Mouse (Mus musculus) urinary bladder, adult 18-20 months (tissue): ENCODE data around the gene Tmem63b.

ENCODE experiments used
- DNase-seq, 2 experiments: peaks; one replicate each; pipeline ENCODE4 v3.0.0; 2022; ENCODE audit warnings: low spot score in 2 of 2, mixed read lengths in 2 of 2

Gene Tmem63b

DNA sequence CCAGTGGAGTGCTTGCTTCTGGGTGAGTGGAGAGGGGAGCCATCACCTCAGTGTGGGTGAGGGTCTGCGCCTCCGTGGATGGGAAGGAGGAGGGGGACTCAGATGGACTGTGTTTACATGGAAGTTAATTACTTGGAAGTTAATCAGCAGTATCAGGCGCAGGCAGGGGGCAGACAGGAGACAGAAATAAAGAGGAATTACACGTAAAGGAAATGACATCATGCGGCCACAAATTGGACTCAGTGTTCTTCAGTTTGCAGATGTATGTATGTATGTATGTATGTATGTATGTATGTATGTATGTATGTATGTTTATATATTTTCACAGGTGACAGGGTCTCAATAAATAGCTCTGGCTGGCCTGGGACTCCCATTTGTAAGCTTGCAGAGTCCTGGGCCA lies 20.1 kb upstream of the Tmem63b start:
- DNase-seq = no peak

- DNase-seq = no peak
These were observed 16.5 kb upstream of the Tmem63b start for GRCm38 (mm10) chr17:45703187-45703586.

- peak in 1 of 2 experiments; percentile 46 for DNase-seq
These were observed 15.5 kb upstream of the Tmem63b start for GRCm38 (mm10) chr17:45702254-45702653.

- no peak for DNase-seq
These were observed 14.5 kb upstream of the Tmem63b start for GRCm38 (mm10) chr17:45701236-45701591.

DNA sequence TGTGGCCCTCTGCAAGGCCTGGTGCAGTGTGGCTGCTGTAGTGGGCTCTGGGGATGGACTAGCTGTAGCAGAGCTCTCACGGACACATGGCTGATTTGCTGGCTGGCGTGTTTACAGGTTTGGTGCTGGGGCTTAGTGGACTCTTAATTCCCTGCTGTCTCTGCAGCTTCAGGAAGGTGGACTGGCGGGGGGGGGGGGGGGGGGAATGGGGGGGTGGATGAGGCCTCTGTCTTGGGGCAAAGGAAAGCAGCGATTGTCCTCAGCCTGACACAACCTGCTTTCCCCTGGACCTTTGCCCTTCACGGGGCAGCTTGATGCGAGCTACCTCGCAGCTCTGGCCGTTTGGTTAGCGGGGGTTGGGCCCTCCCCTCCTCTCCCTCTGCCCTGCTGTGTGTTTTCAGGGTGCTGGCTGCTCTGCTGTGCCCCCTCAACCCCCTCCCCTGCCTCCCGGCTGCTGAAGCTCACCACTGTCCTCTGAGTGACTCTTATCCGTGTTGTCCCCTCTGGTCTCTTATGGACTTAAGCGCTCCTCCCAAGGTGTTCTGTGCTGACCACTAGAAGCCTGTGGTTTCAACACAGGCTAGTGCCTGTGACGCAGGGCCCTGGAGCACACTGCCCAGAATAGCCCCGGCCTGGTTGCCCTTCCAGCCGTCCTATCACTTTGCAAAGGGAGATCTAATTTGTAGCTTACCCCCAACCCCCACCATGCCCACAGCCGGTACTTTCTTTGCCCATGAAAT lies 14.0 kb upstream of the Tmem63b start:
- no peak for DNase-seq

DNA sequence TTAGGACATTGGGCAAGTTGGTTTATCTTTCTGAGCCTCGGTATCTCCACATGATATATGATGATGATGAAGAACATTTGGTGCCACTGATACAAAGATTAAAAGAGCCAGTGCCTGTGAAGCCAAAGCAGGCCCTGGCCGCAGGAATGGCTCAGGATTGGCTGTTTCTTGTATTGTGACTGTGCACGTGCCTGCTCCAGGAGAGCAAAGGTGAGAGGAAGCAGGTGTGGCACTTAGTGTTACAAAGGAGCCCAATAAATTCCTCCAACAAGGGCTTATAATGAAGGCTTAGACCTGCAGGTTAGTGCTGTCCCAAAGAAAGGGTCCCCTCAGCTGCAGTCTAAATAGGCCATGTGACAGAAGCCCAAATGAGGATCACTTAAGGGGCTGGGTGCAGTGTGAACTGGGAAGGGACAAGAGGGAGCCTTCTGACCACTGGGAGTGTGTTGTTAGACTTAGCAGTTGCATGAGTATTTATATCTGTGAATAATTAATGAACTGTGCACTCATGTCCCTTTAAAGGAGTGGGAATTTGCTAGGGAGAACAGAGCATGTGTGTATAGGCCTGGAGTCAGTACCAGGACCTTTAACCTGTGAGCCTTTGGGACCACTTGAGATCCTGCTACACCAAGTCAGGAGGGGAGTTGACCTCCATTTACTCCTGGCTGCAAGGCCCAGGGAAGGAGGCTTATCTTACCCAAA lies 12.5 kb upstream of the Tmem63b start:
- DNase-seq = no peak

DNA sequence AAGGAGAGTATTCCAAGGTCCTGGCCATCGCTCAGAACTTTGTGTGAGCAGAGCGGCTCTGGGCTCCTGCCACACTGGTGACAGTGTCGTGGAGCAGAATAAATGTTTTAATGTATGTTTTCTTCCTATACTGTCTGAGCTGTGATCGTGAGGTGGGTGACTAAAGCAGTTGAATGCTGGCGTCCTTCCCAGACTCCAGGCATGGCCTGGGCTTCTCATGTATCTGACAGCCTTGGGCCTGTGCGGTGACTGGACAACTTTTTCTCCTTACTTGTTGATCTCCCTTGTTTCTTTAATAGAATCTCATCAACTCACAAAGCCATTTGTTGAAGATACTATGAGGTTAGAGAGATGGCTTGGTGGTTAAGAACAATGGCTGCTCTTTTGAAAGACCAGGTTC lies 11.7 kb upstream of the Tmem63b start:
- DNase-seq = no peak

DNA sequence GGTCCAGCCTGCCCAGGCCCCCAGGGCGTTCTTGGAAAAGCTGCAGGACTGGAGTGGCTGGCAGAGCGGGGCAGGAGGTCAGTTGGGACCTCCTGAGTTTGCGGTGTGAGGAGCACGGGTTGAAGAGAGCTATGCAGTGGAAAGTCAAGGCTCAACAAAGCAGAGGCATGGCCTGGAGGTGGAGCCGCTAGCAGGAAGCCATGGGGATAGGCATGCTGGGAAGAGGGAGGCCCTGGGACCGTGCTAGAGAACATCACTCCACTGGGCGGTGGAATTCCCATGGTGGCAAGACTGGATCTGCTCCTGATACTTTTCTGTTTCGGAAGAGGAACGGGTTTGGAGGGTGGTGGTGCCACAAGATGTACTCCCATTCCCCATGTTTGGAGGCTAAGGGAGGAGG lies 10.3 kb upstream of the Tmem63b start:
- no peak for DNase-seq

DNA sequence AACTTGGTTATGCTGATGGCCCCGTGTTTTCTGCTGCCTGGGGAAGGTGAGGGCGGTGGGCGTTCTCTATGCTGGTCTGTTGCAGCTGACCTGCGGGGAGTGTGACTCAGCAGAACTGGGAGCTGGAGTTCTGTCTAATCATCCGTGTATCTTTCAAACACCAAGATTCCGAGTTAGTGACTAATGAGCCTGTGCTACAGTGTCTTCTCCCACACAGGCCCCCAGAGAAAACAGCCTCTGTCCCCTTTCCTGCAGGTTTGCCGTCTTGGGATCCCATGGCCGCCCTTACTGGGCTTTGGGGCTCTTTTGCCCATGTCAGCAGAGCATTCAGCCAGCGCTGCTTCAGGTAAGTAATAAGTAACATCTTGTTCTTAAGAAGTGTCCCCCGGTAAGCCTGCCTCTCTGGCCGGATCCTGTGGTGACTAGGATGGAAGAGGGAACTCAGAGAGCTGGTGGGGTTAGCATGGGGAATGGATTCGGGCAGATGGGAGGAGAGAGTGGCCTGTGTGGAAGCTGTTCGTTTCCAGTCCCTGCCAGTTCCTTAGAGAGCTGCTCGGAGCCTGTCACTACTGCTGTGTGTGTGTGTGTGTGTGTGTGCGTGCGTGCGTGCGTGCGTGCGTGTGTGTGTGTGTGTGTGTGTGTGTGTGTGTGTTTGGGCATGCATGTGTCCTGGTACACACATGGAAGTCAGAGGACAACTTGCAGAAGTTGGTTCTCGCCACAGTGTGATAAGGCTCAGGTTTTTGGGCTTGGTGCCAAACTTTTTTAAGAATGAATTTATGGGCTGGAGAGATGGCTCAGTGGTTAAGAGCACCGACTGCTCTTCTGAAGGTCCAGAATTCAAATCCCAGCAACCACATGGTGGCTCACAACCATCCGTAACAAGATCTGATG lies 8.8 kb upstream of the Tmem63b start:
- DNase-seq = no peak

- DNase-seq = no peak
These were observed 7.3 kb upstream of the Tmem63b start for GRCm38 (mm10) chr17:45693812-45694565.

- DNase-seq = no peak
These were observed 5.5 kb upstream of the Tmem63b start for GRCm38 (mm10) chr17:45692159-45692558.

DNA sequence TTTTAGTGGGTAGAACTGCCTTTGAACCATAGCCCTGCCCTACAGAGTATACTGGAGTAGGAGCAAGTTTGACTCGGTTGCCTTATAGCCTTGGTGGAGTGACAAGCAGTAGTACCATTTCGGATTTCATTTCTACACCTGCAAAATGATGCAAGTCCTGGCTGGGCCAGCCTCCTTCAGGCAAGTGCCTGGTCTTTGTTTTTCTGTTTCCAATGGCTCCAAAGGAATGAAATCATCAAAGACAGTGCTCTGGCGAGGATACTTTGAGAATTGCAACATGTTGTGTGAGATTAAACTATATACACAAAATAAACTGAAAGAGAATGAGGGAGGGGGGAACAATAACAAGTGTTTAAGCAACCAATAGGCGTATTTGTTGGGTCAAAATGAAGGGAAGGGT lies 3.3 kb upstream of the Tmem63b start:
- no peak for DNase-seq

- peak in 1 of 2 experiments; percentile 28 for DNase-seq
These were observed 2.4 kb upstream of the Tmem63b start for GRCm38 (mm10) chr17:45689120-45689519.

- DNase-seq = peak; percentile 83 to 90
These were observed 549 bp downstream of the Tmem63b start, which contains the start of gene Mrpl14 for GRCm38 (mm10) chr17:45686093-45686619. Gene Mrpl14 (plus strand): TSS chr17:45686322.

GRCm38 (mm10) chr17:45685171-45686092 lies 1.3 kb downstream of the Tmem63b start:
- peak; percentile 35 to 74 for DNase-seq

DNA sequence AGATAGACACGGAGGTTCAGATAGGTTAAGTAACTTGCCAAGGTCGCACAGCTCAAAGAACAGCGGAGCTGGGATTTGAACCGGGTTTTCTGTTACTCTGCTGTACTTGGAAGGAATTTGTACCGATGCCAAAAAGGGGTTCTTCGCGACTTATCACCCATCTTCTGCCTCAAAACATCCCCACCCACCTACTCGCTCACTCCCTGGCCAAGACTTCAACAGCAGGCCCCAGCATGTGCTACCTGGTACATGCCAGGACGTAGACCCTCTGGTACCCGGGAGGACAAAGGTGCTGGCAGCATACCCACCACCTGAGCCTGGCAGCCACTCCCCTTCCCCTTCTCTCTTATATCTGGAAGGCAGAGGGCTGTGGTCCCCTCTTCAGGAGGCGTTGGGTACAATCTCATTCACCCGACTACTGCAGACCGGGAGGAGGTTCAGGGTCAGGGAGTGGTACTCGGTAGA lies 2.0 kb downstream of the Tmem63b start:
- DNase-seq = peak; percentile 50 to 54

DNA sequence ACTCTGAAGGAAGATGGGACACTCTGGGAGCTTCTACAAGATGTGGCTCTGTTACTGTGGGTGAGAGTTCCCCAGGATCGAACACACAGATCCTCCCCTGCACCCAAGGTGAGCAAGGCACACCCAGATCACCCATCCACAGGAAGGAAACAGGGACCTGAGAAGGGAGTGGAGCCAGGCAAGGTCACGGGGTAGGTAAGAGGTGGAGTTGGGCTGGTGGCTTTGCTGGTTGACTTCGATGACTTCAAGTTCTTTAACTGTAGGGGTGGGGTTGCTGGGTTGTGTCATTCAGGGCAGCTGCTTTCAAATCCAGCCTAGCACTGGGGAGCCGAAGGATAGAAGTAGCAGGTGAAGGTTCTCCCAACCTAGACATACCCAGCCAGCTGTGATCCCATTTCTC lies 3.9 kb downstream of the Tmem63b start:
- DNase-seq = no peak

- no peak for DNase-seq
These were observed 5.1 kb downstream of the Tmem63b start for GRCm38 (mm10) chr17:45681588-45681987.

GRCm38 (mm10) chr17:45680391-45680980 lies 6.2 kb downstream of the Tmem63b start:
- no peak for DNase-seq

DNA sequence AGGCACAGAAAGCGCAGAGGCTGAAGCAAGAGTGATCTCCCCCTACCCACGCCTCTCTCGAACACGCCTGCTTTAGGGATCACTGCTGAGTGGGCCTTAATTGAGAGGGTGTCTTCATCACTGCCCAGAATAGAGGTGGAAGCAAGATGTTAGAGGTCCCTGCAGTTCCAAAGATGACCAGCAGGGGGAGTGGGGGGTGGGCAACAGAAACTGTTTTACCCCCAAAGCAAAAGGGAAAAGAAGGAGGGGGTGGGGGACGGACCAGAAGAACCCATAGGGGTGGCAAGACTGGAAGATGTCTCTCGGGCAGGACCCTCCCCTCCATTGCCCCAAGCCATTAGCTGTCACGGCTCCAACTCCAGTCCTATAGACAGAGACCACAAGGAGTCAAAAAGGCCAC lies 8.6 kb downstream of the Tmem63b start:
- peak in 1 of 2 experiments; percentile 58 for DNase-seq
